Mouse (Mus musculus) hematopoietic stem cell, adult 5-6 weeks (primary cell): ENCODE measurements around the gene Olfr902. TPM values are rescaled to one million over a fixed set of nuclear protein-coding genes. Genes with fewer than 3 reads are reported as not detected.
"Not testable (repeated sequence)": the region's sequence is repeated elsewhere in the genome, so short reads cannot be mapped to it uniquely, and the experiment has no call there.

ENCODE experiments used
- ATAC-seq, 2 experiments: fragments of 125-278 bp in 1 of 2; replicated peaks in 1 of 2; 2 replicates each; pipeline ENCODE4 v1.8.0; 2016 to 2017; ENCODE audit warnings: inconsistent platforms in 2 of 2, mild to moderate bottlenecking in 2 of 2, moderate number of reproducible peaks in 2 of 2, low read depth in 1 of 2, moderate TSS enrichment in 1 of 2; ENCODE audit not compliant: low FRiP score in 2 of 2, poor library complexity in 2 of 2, severe bottlenecking in 2 of 2, insufficient read depth in 1 of 2, low TSS enrichment in 1 of 2
- total RNA-seq: library from RNA; stranded (forward); fragments of 172-1452, 232-1000 nt; gene quantifications from 2 replicates; pipeline ENCODE4 v1.2.3, GENCODE M21; 2017

Gene Olfr902
- total RNA-seq, result not detected in 2 replicates

- no peak for ATAC-seq
Measured at GRCm38 (mm10) chr9:38447352-38447751, at the start of gene Olfr902. TSS of gene Olfr902 (plus strand) at chr9:38447652.

GRCm38 (mm10) chr9:38401398-38401797 is 46.1 kb upstream of the Olfr902 start, which contains the start of gene Olfr147:
TSS of gene Olfr147 (plus strand) at chr9:38401698.
- ATAC-seq, result no peak

- not testable (repeated sequence) for ATAC-seq
Measured at GRCm38 (mm10) chr9:38407502-38407901, 40.0 kb upstream of the Olfr902 start.

GRCm38 (mm10) chr9:38413502-38413901 is 34.0 kb upstream of the Olfr902 start:
- ATAC-seq, result not testable (repeated sequence)

- ATAC-seq, result no peak
Measured at GRCm38 (mm10) chr9:38423801-38424200, 23.7 kb upstream of the Olfr902 start.

DNA sequence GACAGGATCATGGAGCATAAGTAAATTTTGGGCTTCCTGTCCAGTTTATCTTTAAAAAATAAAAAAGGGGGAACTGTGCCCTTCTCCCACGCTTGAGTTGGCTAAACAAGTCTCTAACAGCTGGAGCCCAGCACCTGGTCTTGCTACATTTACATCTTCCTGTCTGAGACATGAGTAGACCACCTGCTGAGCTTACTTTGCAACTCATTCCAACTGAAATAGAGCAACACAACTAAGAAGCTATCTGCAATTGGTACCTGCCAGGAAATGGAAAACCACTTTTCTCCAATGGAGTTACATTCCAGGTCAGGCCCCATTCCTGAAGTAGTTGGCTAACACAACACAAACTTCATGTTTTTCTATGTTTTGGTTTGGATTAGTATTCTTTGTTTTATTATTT is 20.4 kb upstream of the Olfr902 start:
- ATAC-seq, result no peak

DNA sequence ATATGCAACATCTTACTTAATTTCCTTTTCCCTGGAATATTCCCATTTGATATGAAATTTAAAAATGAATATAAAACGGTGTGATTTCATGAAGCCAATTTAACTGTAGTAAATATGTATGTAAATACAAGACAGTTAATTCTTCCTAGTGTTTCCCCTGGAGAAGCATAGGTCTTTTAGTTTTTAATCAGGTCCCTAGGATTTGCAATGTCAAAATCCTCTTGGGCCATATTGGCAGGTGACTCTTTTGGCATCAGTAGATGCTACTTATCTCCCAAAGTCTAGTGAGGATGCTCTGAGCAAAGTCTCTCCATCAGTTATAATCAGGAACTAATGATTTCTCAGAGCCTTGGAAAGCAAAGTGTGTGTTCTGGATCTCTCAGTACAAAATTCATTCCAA is 18.3 kb upstream of the Olfr902 start, which contains the start of gene Olfr901:
Gene Olfr901 (plus strand): TSS at position 301 of the 400 bp plus-strand sequence.
- ATAC-seq, result no peak

- ATAC-seq, result no peak
Measured at GRCm38 (mm10) chr9:38462844-38463243, 15.4 kb downstream of the Olfr902 start, which contains the start of gene Olfr904. TSS of gene Olfr904 (plus strand) at chr9:38463144.

- no peak for ATAC-seq
Measured at GRCm38 (mm10) chr9:38470807-38471206, 23.4 kb downstream of the Olfr902 start, which contains the start of gene Olfr905. TSS of gene Olfr905 (plus strand) at chr9:38471107.

DNA sequence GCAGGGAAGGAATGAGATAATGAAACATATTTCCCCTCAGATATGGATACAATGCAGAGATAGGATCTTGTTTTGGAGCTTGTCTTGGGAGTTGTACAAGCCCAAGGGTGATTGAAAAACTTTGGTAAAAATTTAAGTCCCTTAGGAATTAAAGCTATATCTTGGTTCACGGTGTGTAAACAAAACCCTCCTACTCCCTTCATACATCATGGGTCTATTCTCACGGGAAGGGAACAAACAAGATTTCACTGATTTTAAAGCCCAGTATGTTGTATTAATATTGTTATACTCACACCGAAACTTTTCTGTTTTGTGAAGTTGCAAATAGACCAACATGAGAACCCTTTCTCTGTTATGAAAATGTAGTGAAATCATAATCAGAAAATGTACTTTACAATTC is 39.3 kb downstream of the Olfr902 start, which contains the start of gene Olfr906:
Gene Olfr906 (plus strand): TSS at position 301 of the 400 bp plus-strand sequence.
- ATAC-seq, result no peak

- ATAC-seq, result no peak
Measured at GRCm38 (mm10) chr9:38495501-38495900, 48.0 kb downstream of the Olfr902 start, which contains the start of gene Olfr907. TSS of gene Olfr907 (plus strand) at chr9:38495801.

Other genes with a start within 250 kb of the Olfr902 start
- gene Olfr893, start 239.3 kb upstream of the Olfr902 start, total RNA-seq, result not detected in 2 replicates
- not detected in 2 replicates for gene Olfr894, start 229.6 kb upstream of the Olfr902 start, total RNA-seq
- not detected in 2 replicates for gene Olfr143, start 194.9 kb upstream of the Olfr902 start, total RNA-seq
- gene Olfr895, start 179.8 kb upstream of the Olfr902 start, total RNA-seq, result not detected in 2 replicates
- not detected in 2 replicates for gene Olfr896-ps1, start 156.5 kb upstream of the Olfr902 start, total RNA-seq
- not detected in 2 replicates for gene Olfr25, start 118.6 kb upstream of the Olfr902 start, total RNA-seq
- not detected in 2 replicates for gene Olfr898, start 99.2 kb upstream of the Olfr902 start, total RNA-seq
- not detected in 2 replicates for gene Olfr250, start 80.8 kb upstream of the Olfr902 start, total RNA-seq
- not detected in 2 replicates for gene Olfr251, start 70.6 kb upstream of the Olfr902 start, total RNA-seq
- not detected in 2 replicates for gene Olfr147, start 46.0 kb upstream of the Olfr902 start, total RNA-seq
- not detected in 2 replicates for gene Olfr901, start 18.2 kb upstream of the Olfr902 start, total RNA-seq
- not detected in 2 replicates for gene Olfr904, start 15.5 kb downstream of the Olfr902 start, total RNA-seq
- not detected in 2 replicates for gene Olfr905, start 23.5 kb downstream of the Olfr902 start, total RNA-seq
- gene Olfr906, start 39.4 kb downstream of the Olfr902 start, total RNA-seq, result not detected in 2 replicates
- not detected in 2 replicates for gene Olfr907, start 48.1 kb downstream of the Olfr902 start, total RNA-seq
- not detected in 2 replicates for gene Olfr911-ps1, start 73.9 kb downstream of the Olfr902 start, total RNA-seq
- gene Olfr910, start 90.2 kb downstream of the Olfr902 start, total RNA-seq, result not detected in 2 replicates
- gene Olfr912, start 132.5 kb downstream of the Olfr902 start, total RNA-seq, result not detected in 2 replicates
- gene Olfr913, start 145.1 kb downstream of the Olfr902 start, total RNA-seq, result not detected in 2 replicates
- gene Olfr914, start 157.4 kb downstream of the Olfr902 start, total RNA-seq, result not detected in 2 replicates
- not detected in 2 replicates for gene Olfr916, start 212.2 kb downstream of the Olfr902 start, total RNA-seq
- gene Olfr917, start 218.2 kb downstream of the Olfr902 start, total RNA-seq, result not detected in 2 replicates
- not detected in 2 replicates for gene Olfr918, start 226.9 kb downstream of the Olfr902 start, total RNA-seq